Mouse (Mus musculus) adrenal gland, postnatal 10 days (tissue): ENCODE measurements at regions not wholly inside any gene's neighbourhood (a gene's known extent, or its start where the extent isn't known, plus 50 kb on each side); places are given as distances from the start of the nearest gene placed in this dataset.

Experiments
- DNase-seq: peaks from one replicate; pipeline ENCODE4 v3.0.0; 2021; ENCODE audit warnings: mixed read lengths

- no peak for DNase-seq
These were observed 60.4 kb downstream of the Dact1 start for GRCm38 (mm10) chr12:71370091-71370490.

DNA sequence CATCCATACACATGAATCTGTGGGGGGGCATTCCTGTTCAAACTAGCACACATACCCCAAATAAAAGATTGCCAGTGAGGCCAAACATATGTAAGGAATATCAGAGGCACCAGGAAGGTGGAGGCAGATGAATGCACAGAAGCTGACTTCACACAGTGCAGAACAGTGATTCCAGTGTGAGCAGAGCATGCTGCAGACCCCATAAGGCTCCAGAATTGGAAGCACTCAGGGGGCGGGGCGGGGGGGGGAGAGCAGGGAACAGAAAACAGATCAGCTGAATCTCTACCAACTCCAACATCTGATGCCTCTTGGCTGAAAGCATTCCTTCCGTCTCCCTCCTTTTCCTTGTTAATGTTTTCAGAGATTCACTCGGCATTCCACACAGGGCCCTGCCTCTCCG is 62.3 kb downstream of the Dact1 start:
- DNase-seq: no peak

DNA sequence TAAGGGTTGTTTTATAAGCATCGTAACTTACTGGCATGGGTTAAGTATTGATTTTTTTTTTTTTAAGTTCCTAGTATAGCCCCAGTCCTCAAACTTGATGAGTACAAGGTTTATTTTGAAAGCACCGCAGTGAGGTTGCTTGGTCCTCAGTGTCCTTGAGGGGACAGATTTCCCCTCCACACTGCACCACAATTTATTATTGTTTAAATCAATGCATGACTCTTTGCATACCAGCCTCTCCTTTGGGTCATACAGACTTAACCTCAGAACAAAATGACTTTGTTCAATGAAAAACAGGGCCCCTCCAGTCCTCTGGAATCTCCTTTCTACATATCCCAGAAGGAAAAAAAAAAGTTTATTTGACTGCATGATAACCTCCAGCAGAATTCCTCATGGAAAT is 63.9 kb downstream of the Dact1 start:
- no peak for DNase-seq

DNA sequence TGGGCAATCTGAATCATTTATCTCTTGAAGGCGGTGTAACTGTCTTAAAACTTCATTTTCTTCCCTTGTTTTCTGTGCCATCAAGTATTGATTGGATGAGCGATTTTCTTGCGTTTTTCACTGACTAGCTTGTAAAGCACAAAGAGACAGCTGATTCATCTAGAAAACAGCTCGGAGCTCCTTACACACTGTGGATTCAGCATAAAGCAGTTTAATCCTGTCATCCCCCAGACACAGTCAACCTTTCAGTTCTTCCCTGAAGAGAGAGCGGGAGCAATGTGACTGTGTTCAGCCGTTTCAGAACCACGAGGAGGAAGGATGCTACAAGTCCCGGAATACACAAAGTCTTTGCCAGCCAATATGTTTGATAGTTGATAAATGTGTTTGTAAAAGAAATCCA is 66.8 kb downstream of the Dact1 start:
- DNase-seq: no peak

GRCm38 (mm10) chr12:71376966-71377365 is 67.3 kb downstream of the Dact1 start:
- DNase-seq: no peak

- DNase-seq: no peak
These were observed 70.1 kb downstream of the Dact1 start for GRCm38 (mm10) chr12:71379626-71380423.

DNA sequence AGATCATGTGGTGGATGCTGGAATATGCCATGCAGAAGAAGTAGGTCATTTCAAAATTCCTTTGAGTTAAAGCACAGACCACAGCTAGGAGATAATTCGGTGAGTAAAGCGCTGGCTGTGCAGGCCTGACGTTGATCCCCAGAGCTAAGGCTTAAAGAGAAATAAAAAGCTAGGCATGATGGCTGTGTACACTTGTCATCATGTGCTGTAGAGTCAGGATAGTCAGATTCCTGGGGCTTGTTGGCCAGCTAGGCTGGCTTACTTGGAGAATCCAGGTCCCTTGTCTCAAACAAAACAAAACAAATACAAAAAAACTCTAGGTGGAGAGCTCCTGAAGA is 70.7 kb downstream of the Dact1 start:
- DNase-seq: no peak

DNA sequence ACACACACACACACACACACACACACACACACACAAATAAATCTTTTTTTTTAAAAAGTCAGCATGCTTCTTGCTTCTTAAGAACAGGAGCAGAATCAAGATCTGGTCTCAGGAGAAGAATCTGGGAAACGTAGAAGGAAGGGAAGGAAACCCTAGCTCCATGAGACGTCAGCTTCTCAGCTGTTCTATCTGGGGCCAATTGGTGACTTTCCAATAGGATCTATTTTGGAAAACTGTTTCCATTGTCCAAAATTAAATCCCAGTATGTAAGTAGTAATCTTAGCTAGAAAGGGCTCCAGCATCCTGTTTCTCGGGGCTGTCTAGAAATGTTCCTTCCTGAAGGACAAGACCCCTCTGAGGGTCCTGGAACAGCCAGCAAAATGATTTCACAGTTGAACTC is 76.6 kb downstream of the Dact1 start:
- no peak for DNase-seq

DNA sequence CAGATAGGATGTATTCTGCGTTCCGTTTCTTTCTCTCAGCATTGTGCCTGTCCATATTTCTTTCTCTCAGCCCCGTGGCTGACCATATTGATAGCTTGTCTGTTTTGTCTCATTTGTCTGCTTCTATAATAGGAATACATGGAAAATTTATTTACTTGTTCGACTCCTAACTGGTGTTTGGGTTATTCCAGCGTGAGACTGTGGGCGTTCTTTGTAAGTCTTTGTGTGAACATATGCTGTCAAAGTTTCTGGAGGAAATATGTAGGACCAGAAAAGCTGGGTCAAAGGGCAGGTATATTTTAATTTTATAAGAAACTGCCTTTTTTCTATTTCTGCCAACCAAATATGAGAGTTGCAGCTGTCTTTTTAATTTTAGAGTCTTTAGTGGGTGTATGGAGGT is 81.8 kb downstream of the Dact1 start:
- no peak for DNase-seq

DNA sequence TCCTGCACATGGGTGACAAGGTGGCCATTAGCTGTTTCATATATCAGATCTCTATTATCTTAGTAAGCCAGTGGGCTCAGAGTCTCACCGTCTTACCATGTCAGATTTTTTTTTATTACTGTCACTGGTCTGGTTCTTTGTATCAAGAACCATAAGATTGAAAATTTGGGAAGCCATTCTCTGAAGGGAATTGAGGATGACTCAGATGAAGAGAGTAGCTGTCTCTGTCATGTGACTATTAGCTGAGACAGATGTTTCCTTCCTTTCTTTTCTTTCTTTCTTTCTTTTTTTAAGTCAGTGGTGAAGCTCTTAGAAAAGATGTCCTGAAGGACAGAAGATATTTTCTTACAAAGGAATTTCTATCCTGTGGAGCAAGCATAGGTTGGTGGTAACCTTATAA is 84.1 kb downstream of the Dact1 start:
- no peak for DNase-seq

DNA sequence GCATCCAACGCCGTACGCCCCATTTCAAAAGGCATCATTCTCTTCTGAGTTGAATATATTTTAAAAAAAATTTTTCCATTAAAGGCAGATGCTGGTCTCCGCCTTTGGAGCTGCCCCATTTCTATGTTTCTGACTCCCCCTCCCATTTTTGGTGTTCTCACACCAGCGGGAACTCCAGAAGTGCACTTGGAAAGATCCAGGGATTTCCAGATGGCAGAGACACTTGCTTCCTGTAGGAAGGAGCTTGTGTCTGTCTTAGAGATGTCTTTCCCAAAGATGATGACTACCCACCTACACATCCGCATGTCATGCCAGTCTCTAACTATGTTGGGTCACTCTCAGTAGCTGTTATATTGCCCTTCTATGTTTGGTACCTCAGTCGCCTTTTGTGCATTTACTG is 87.8 kb downstream of the Dact1 start:
- DNase-seq: no peak

- peak; percentile 39 for DNase-seq
These were observed 89.0 kb downstream of the Dact1 start for GRCm38 (mm10) chr12:71398701-71399100.

DNA sequence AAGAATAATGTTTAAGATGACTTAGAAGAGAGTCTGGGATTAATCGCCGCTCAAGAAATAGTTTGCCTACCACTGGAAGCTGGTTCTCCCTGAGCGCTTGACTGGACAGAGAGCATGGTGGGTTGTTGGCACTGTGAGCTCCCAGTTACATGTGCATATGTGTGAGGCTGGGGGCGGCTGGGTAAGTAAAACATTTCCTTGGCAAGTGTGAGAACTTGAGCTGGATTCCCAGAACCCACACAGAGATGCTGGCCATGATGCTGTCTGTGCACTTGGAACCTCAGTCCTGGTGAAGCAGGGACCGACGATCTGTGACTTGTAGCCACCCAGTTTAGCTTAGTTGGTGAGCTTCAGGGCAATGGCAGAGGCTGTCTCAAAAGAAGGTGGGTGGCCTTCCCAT is 90.5 kb downstream of the Dact1 start:
- no peak for DNase-seq

DNA sequence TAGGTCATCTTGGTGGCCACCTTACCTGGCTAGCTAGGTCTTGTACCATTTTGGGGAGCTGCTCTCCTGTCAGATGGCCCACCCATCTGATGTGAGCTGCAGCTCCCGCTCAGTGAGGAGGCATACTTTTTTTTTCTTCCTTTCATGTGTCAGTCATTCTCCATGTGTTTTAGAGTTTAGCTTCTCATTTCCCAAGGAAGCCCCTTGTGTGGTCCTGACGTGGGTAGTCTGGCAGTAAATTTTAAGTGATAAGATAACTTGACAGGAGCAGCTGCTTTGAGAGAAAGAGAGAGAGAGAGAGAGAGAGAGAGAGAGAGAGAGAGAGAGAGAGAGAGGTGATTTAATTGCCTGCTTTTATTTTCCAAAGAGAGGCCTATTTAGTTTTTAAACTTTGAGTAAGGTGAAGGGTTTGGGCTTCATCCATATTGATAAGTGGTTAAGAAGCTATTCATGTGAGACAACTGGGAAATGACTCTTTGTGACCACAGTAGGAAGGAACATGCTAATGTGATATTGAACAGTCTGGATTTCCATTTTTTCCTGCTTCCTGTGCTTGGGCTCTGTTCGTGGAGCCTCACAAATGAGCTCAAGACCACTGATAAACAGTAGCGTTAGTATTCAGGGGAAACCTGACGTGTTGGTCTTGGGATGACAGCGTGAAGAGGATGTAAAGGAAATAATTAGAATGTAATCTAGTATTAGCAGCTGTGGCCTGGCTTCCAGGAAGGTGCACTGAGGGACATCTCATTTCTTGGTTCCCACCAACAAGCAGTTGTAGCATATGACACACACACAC is 92.1 kb downstream of the Dact1 start:
- no peak for DNase-seq

GRCm38 (mm10) chr12:71407294-71407693 is 97.6 kb downstream of the Dact1 start:
- DNase-seq: no peak

DNA sequence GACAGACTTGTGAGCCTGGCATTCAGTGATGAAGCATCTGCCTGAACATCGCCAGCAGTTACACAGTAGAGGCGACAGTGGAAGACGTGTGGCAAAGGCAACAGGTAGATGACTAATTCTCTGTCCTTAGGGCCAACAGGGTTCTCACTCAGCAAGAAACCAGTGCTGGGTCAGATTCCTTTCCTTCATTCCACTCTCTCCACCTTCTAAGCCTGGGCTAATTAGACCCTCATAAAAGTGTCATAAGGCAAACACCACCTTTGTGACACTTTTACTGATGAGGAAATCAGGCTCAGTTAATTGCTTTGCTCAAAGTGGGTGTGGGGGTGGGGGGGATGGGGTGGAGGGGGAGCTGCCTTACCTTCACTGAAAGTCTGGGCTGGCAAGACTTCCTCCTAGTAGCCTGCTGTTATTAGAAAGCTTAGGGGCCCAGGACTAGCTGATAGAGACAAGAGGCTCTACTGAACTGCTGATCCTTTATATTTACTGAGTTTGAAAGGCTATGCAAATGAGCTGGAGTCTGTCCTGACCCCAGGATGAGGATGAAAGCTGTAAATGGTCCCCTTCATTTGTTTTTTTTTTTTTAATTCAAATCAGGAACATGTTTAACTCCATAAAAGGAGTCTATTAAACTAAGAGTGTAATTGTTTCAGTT is 98.8 kb downstream of the Dact1 start:
- no peak for DNase-seq

DNA sequence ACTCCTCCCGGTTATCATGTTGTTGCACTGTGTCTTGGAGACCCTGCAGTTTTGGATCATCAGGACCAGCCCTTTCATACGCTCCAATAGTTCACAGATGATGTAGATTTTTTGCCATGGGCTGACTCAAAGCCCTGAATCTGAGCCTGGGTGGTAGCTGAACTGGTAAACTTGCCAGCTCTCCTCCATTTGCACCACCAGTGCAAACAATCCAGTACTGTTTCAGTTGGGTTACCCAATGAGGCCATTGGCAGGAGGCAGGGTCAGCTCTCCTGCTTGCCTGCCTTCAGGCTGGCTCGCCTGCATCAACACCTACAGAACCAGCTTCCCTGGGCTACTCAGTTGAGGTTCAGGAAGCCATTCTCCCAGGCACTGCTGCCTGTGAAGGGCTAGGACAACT is 102.6 kb downstream of the Dact1 start:
- no peak for DNase-seq

DNA sequence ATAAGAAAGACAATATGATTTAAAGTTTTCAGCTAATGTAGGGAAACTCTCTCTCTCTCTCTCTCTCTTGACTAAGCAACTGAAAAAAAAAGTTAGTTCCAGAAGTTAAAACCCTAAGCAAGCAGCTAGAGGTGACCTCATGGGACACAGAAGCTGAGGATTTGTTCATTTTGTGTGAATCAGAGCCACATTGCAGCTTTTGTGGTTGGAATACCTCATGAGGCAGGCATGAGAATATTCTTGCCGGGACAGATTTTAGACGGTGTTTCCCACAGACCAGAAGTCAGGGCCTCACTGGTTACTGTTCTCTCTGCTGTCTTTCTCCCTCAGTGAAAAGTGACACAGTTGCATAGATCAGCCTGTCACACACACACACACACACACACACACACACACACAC is 107.3 kb downstream of the Dact1 start:
- no peak for DNase-seq

GRCm38 (mm10) chr12:71418186-71418585 is 108.5 kb downstream of the Dact1 start:
- DNase-seq: no peak

DNA sequence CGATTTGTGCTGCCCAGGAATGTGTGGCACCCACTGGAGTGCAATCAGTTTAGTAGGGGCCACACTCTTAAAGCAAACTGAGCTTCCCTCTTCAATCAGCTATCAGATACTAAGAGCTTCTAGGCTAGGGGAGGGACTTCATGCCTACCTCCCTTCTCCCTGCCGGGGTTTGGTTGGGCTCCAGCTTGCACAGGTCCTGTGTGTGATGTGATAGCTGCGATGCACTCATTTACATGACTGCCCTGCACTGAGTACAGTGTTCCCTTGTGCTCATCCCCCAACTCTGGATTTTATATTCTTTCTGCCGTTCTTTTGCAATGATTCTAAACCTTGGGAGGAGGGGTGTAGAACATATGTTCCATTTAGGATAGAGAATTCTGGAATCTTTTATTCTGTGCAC is 109.5 kb downstream of the Dact1 start:
- no peak for DNase-seq

DNA sequence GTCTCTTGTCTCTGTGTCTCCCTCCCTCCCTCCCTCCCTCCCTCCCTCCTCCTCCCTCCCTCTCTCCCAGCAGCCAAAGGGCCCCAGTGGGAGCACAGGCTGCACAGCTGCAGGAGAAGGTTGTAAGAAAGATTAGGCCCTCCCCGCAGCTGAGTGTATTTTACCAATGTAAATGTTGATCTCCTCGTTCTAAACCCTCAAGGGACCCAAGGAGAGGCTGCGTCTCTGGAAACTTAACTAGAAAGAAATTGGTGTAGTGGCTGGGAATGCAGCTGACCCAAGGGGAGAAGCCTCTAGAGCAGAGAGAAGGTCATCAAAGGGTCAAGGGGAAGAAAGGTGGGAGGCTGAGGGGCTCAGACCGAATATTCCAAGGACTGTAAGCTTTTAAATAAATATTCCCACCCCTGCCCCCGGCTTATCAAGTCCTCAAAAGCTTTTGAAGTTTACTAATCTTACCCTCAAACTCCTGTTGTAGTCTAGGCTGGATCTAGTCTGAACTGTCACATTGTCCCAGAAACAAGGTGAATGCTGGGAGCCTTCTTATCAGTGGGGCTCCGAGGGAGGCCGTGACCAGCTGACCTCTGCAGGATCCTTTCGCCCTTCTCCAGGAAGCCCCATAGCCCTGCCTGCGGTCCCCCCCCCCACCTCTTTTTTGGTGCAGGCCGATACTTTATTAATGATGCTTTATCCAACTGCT is 116.5 kb downstream of the Dact1 start:
- no peak for DNase-seq

DNA sequence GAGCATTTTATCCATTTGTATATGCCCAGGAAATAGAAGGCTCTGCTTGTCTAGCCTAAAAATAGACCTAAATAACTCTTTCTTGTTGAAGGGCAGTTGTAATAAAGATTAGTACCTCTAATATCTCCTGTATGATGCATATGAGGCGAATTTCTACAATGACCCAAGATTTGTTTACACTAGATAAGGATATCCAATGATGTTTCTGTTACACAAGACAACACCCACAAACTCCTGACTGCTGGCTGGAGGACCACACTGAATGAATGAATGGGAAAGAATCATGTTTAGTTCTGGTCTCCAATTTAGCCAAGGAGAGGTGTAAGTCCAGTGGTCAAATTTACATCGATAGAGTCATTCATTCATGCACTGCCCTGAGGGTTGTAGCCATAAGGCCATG is 118.3 kb downstream of the Dact1 start:
- no peak for DNase-seq
